Mouse (Mus musculus): ENCODE measurements around the gene Srgap2. TPM values are rescaled to one million over a fixed set of nuclear protein-coding genes. Genes with fewer than 3 reads are reported as not detected.

Srgap2 gene
- polyA plus RNA-seq, 1 experiment from 2014 or later = 33.6 TPM

DNA sequence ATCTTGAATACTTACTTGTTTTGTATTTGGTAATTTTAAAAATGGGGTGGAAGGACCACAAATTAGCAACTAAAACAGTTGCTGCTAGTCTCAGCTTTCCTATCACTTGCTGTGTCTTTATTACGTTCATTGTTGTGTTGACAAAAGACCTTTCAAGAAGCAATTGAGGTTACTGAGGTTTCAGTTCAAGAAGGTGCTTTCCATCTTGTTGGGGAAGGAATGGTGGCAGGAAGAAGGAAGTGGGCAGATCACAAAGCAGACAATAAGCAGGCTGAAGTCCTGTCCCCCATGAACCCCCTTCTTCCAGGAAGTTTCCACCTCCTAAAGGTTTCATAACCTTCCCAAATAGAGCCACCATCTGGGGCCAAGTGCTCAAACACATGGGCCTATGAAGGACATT lies 161.3 kb downstream of the Srgap2 start:
- H3K27ac ChIP-seq = no peak overlapping the region
- no peaks in the 10 kb centered on the region for H3K27me3 ChIP-seq (ENCODE audit: control insufficient read depth, insufficient read depth, low read length)
- no peaks in the 10 kb centered on the region for H3K4me1 ChIP-seq (replicated peaks; ENCODE audit: control insufficient read depth, insufficient read depth, low read length)
- H3K9me3 ChIP-seq (ENCODE audit: control insufficient read depth, low read length) = no peaks in the 10 kb centered on the region
- H3K9ac ChIP-seq = no peak overlapping the region
- H3K4me2 ChIP-seq (replicated peaks) = no peak overlapping the region
- ATAC-seq (ENCODE audit: low FRiP score) (no peak), DNase-seq (ENCODE audit: low spot score) (no peak)
- H3K4me3 ChIP-seq (replicated peaks; ENCODE audit: low read length) = no peak overlapping the region
- 59% methylated on average over 1 of the region's 1 CpGs for WGBS
- peaks cover 13% of the 10 kb centered on the region; the same call in 1 of the 2 replicates for H3K36me3 ChIP-seq (replicated peaks; ENCODE audit: control insufficient read depth, insufficient read depth)

DNA sequence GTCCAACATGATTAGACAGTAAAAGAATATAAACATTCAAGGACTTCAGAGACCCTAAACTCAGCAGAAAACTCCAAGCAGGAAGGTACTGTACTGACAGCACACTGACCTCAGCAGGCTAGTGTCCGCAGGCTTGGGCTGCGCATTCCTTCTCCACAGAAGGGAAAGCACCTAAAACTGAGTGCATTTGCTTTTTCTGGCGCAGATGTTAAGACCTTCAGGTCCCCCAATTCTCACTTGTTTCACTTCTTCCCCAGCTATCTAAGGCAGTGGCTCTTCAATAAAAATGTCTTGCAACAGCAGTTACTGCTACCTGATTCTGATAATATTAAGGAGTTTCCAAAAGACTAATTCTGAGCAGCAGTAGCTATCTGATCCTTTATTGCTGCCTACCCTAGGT lies 162.7 kb downstream of the Srgap2 start:
- ATAC-seq (ENCODE audit: low FRiP score) = no peak
- Histone ChIP-seq H3K9ac (no peak overlapping the region), H3K4me1 (replicated peaks; ENCODE audit: control insufficient read depth, insufficient read depth, low read length) (no peaks in the 10 kb centered on the region), H3K27ac (no peak overlapping the region), H3K9me3 (ENCODE audit: control insufficient read depth, low read length) (no peaks in the 10 kb centered on the region), H3K36me3 (replicated peaks; ENCODE audit: control insufficient read depth, insufficient read depth) (peaks cover 13% of the 10 kb centered on the region; the same call in 1 of the 2 replicates), H3K4me3 (replicated peaks; ENCODE audit: low read length) (no peak overlapping the region), H3K27me3 (ENCODE audit: control insufficient read depth, insufficient read depth, low read length) (no peaks in the 10 kb centered on the region), H3K4me2 (replicated peaks) (no peak overlapping the region)
- DNase-seq (ENCODE audit: low spot score) = no peak
- 98% methylated on average over 3 of the region's 3 CpGs for WGBS

DNA sequence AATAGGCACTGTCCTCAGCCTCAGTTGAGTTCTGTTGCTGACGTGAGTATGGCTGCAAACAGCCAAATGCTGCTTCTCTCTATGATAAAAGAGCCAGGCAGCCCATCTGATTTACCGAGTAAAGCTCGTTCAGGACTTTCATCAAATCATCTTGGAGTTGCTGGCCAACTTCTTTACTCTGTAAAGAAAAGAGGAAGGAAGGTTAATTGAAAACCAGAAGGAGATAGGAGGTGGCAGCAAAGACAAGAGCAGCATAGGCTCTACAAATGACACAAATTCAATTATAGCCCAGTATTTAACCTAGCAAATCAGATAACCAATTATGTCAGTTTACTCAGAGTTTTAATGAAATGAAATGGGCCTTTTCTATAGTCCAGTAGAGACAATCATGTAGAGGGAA lies 163.3 kb downstream of the Srgap2 start:
- H3K4me2 ChIP-seq (replicated peaks) = no peak overlapping the region
- H3K9me3 ChIP-seq (ENCODE audit: control insufficient read depth, low read length) = no peaks in the 10 kb centered on the region
- H3K27me3 ChIP-seq (ENCODE audit: control insufficient read depth, insufficient read depth, low read length) = no peaks in the 10 kb centered on the region
- ATAC-seq (ENCODE audit: low FRiP score) = no peak
- DNase-seq (ENCODE audit: low spot score) = no peak
- H3K36me3 ChIP-seq (replicated peaks; ENCODE audit: control insufficient read depth, insufficient read depth) = peaks cover 13% of the 10 kb centered on the region; the same call in 1 of the 2 replicates
- no peak overlapping the region for H3K27ac ChIP-seq
- H3K4me1 ChIP-seq (replicated peaks; ENCODE audit: control insufficient read depth, insufficient read depth, low read length) = no peaks in the 10 kb centered on the region
- H3K4me3 ChIP-seq (replicated peaks; ENCODE audit: low read length) = no peak overlapping the region
- WGBS = 85% methylated on average over 3 of the region's 3 CpGs
- no peak overlapping the region for H3K9ac ChIP-seq

DNA sequence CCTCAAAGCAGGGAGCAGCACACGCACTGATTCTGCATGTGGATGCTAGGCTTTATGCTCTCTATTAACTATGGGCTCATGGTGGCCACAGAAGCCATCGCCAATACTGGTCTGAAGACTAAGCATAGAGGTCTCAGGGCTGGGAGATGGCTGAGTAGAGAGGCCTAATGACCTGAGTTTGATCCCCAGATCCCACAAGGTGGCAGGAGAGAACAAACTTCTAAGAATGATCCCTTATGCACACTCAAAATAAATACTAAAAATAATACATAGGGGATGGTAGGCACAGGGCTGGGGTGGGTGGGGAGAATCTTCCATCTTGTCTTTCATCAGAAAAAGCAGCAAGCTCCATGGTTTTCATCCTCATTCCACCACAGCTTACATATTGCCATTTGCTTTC lies 165.1 kb downstream of the Srgap2 start:
- H3K4me3 ChIP-seq (replicated peaks; ENCODE audit: low read length) = no peak overlapping the region
- no peak overlapping the region for H3K9ac ChIP-seq
- H3K36me3 ChIP-seq (replicated peaks; ENCODE audit: control insufficient read depth, insufficient read depth) = peaks cover 13% of the 10 kb centered on the region; the same call in 1 of the 2 replicates
- WGBS = 90% methylated on average over 2 of the region's 2 CpGs
- H3K27ac ChIP-seq = no peak overlapping the region
- DNase-seq (ENCODE audit: low spot score) (no peak), ATAC-seq (ENCODE audit: low FRiP score) (no peak)
- no peaks in the 10 kb centered on the region for H3K9me3 ChIP-seq (ENCODE audit: control insufficient read depth, low read length)
- H3K27me3 ChIP-seq (ENCODE audit: control insufficient read depth, insufficient read depth, low read length) = no peaks in the 10 kb centered on the region
- H3K4me2 ChIP-seq (replicated peaks) = no peak overlapping the region
- H3K4me1 ChIP-seq (replicated peaks; ENCODE audit: control insufficient read depth, insufficient read depth, low read length) = no peaks in the 10 kb centered on the region

DNA sequence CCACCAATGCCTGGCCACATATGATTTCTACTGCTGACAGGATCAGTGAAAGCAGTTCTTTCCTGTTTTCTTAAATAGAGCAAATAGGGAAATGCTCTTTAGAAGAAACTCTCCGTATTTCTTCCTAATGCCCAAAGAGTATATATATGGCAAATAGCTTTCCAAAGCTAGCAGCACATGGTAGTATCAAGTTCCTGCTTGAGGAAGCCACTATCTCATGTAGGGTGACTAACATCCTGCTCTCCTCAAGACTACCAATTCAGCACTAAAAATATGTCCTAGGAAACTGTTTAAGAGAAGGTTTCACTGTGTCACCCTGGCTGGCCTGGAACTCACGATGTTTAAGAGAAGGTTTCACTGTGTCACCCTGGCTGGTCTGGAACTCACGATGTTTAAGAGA lies 166.4 kb downstream of the Srgap2 start:
- DNase-seq (ENCODE audit: low spot score) (no peak), ATAC-seq (ENCODE audit: low FRiP score) (no peak)
- no peaks in the 10 kb centered on the region for H3K9me3 ChIP-seq (ENCODE audit: control insufficient read depth, low read length)
- no peaks in the 10 kb centered on the region for H3K27me3 ChIP-seq (ENCODE audit: control insufficient read depth, insufficient read depth, low read length)
- 94% methylated on average over 3 of the region's 3 CpGs for WGBS
- peaks cover 16% of the 10 kb centered on the region; the same call in 1 of the 2 replicates for H3K36me3 ChIP-seq (replicated peaks; ENCODE audit: control insufficient read depth, insufficient read depth)
- H3K4me3 ChIP-seq (replicated peaks; ENCODE audit: low read length) = no peak overlapping the region
- no peak overlapping the region for H3K4me2 ChIP-seq (replicated peaks)
- no peak overlapping the region for H3K9ac ChIP-seq
- H3K27ac ChIP-seq = no peak overlapping the region
- H3K4me1 ChIP-seq (replicated peaks; ENCODE audit: control insufficient read depth, insufficient read depth, low read length) = no peaks in the 10 kb centered on the region

DNA sequence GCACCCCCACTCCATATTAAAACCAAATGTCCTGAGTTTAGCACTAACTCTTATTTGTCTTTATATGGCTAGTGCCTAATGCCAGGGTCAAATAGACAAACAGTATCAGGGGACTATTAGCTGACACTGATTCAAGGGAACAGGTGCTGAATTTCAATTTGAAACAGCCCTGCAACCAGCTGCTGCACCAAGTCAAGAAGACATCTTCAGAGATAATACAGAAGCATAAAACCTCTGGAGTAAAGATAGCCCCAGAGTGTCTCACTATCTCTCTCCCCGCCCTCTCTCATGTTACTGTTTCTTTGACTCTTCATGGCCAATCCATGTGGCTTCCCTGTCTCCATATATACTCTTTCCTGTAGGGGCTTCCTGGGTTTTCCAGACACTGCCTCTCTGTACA lies 167.5 kb downstream of the Srgap2 start:
- H3K9ac ChIP-seq = no peak overlapping the region
- no peak for ATAC-seq (ENCODE audit: low FRiP score)
- no peaks in the 10 kb centered on the region for H3K4me1 ChIP-seq (replicated peaks; ENCODE audit: control insufficient read depth, insufficient read depth, low read length)
- no peak overlapping the region for H3K4me3 ChIP-seq (replicated peaks; ENCODE audit: low read length)
- H3K4me2 ChIP-seq (replicated peaks) = no peak overlapping the region
- 91% methylated on average over 1 of the region's 1 CpGs for WGBS
- no peaks in the 10 kb centered on the region for H3K9me3 ChIP-seq (ENCODE audit: control insufficient read depth, low read length)
- H3K27me3 ChIP-seq (ENCODE audit: control insufficient read depth, insufficient read depth, low read length) = no peaks in the 10 kb centered on the region
- no peak for DNase-seq (ENCODE audit: low spot score)
- no peak overlapping the region for H3K27ac ChIP-seq
- peaks cover 28% of the 10 kb centered on the region for H3K36me3 ChIP-seq (replicated peaks; ENCODE audit: control insufficient read depth, insufficient read depth)

DNA sequence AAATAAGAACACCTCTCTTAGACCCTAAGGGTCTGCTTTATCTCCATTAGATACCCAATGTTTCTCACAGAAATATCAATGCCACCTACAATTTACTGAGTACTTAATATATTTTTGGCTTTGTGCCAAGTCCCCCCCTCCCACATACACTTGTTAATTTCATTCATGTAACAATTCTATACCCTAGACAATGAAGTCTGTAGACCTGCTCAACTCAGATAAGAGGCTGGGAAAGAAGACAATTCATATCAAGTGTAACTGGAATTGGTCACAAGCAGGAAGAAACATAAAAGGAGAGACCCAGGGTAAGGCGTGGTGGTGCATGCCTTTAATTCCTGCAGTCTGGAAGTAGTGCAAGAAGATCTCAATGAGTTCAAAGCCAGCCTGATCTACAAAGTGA lies 169.9 kb downstream of the Srgap2 start:
- H3K36me3 ChIP-seq (replicated peaks; ENCODE audit: control insufficient read depth, insufficient read depth) = peaks cover 23% of the 10 kb centered on the region
- 85% methylated on average over 1 of the region's 1 CpGs for WGBS

DNA sequence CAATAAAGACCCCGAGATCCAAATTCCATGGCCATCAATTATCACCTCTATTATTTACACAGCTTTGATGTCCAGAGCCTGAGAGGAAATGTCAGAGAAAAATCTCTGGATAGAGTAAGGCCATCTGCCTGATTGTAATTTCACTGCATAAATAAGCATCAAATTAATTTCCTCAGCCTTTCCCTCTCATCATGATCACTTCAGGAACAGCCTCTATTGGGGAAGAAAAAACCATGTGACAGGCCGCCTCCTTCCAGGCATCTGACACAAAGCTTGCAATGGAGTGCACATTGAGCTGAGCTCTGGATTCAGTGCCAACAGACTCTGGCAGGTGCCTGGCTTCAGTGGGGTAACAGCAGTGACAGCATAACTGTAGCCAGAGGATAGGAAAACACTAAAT lies 175.7 kb downstream of the Srgap2 start:
- peak; percentile 59 for DNase-seq (ENCODE audit: low spot score)
- WGBS = 40% methylated on average over 2 of the region's 2 CpGs
- peak; percentile 93 for ATAC-seq (ENCODE audit: low FRiP score)

More for the DNA sequence above, 169.9 kb downstream of the Srgap2 start:
- Histone ChIP-seq H3K27ac (no peak overlapping the region), H3K4me2 (replicated peaks) (no peak overlapping the region), H3K9ac (no peak overlapping the region), H3K27me3 (ENCODE audit: control insufficient read depth, insufficient read depth, low read length) (no peaks in the 10 kb centered on the region), H3K9me3 (ENCODE audit: control insufficient read depth, low read length) (no peaks in the 10 kb centered on the region), H3K4me1 (replicated peaks; ENCODE audit: control insufficient read depth, insufficient read depth, low read length) (no peaks in the 10 kb centered on the region), H3K4me3 (replicated peaks; ENCODE audit: low read length) (no peak overlapping the region)
- DNase-seq (ENCODE audit: low spot score) (no peak), ATAC-seq (ENCODE audit: low FRiP score) (no peak)

DNA sequence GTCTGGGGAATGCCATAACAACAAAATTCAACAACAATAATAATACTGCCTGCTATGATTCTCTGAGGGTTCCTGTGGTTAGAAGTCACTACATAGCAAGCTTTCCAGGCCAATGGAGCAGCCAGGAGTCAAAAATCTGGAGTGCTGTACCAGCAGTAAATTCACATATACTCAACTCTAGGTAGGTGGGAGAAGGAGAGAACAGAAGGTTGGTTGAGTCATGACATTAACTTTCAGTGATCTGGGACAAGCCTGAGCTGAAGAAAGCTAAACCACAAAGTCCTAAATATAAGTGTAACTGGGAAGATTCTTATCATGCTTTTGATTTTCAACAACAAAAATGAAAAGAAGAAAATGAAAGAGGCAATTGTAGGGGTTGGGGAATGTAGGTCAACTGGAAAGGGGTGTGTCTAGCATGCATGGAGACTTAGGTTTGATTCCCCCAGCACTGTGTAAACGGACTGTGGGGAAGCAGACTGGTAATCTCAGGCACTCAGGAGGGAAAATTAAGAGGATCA lies 177.1 kb downstream of the Srgap2 start:
- 71% methylated on average over 1 of the region's 1 CpGs for WGBS
- Histone ChIP-seq H3K27ac (no peak overlapping the region), H3K4me2 (replicated peaks) (no peak overlapping the region), H3K9ac (no peak overlapping the region), H3K4me3 (replicated peaks; ENCODE audit: low read length) (no peak overlapping the region), H3K36me3 (replicated peaks; ENCODE audit: control insufficient read depth, insufficient read depth) (peaks cover 30% of the 10 kb centered on the region), H3K9me3 (ENCODE audit: control insufficient read depth, low read length) (no peaks in the 10 kb centered on the region), H3K27me3 (ENCODE audit: control insufficient read depth, insufficient read depth, low read length) (no peaks in the 10 kb centered on the region), H3K4me1 (replicated peaks; ENCODE audit: control insufficient read depth, insufficient read depth, low read length) (peaks cover 5% of the 10 kb centered on the region)
- no peak for ATAC-seq (ENCODE audit: low FRiP score)
- DNase-seq (ENCODE audit: low spot score) = no peak

More for the DNA sequence above, 175.7 kb downstream of the Srgap2 start:
- peaks cover 5% of the 10 kb centered on the region for H3K4me1 ChIP-seq (replicated peaks; ENCODE audit: control insufficient read depth, insufficient read depth, low read length)
- H3K9me3 ChIP-seq (ENCODE audit: control insufficient read depth, low read length) = no peaks in the 10 kb centered on the region
- H3K27ac ChIP-seq = peak overlapping the region; percentile 48
- no peak overlapping the region for H3K4me3 ChIP-seq (replicated peaks; ENCODE audit: low read length)
- peaks cover 37% of the 10 kb centered on the region for H3K36me3 ChIP-seq (replicated peaks; ENCODE audit: control insufficient read depth, insufficient read depth)
- no peak overlapping the region for H3K4me2 ChIP-seq (replicated peaks)
- no peaks in the 10 kb centered on the region for H3K27me3 ChIP-seq (ENCODE audit: control insufficient read depth, insufficient read depth, low read length)
- H3K9ac ChIP-seq = no peak overlapping the region

DNA sequence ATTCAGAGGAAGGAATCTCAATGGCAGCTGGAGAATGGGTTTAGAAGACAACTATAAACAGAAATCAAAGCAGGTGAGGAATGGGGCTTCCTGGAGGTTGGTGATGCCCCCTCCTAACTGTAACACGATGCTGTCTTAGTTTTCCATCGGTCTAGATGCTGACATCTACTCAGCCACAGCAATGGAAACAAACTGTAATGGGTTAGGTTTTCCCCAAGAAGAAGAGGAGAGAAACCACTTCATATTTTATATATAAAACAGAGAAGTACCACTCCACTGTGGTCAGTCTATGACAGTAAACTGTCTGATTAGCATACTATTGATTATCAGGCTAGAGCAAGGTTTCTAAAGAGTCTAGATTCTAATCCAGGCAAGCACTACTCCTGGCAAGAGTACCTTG lies 179.4 kb downstream of the Srgap2 start:
- Histone ChIP-seq H3K9ac (no peak overlapping the region), H3K4me3 (replicated peaks; ENCODE audit: low read length) (no peak overlapping the region), H3K27me3 (ENCODE audit: control insufficient read depth, insufficient read depth, low read length) (no peaks in the 10 kb centered on the region), H3K36me3 (replicated peaks; ENCODE audit: control insufficient read depth, insufficient read depth) (peaks cover 29% of the 10 kb centered on the region), H3K27ac (no peak overlapping the region), H3K9me3 (ENCODE audit: control insufficient read depth, low read length) (no peaks in the 10 kb centered on the region), H3K4me2 (replicated peaks) (no peak overlapping the region), H3K4me1 (replicated peaks; ENCODE audit: control insufficient read depth, insufficient read depth, low read length) (peaks cover 5% of the 10 kb centered on the region)
- DNase-seq (ENCODE audit: low spot score) = no peak
- WGBS = 95% methylated on average over 2 of the region's 2 CpGs
- no peak for ATAC-seq (ENCODE audit: low FRiP score)
